Mouse (Mus musculus) neural tube, embryonic 14.5 days (tissue): Measurements from ENCODE around the gene Slc30a6. TPM values are rescaled to one million over a fixed set of nuclear protein-coding genes. Genes with fewer than 3 reads are reported as not detected.

Source experiments
- ATAC-seq: fragments of 200-750 bp; cut with Nextera tagmentation; 2 replicates; pipeline ENCODE4 v1.8.0; 2017; ENCODE audit warnings: low read depth, mild to moderate bottlenecking, moderate TSS enrichment, moderate library complexity
- H3K27ac ChIP-seq: fragments of 300-500 bp; sonication (generic); 2 replicates; pipeline ENCODE4 v1.5.1; 2014; ENCODE audit warnings: low read depth, mild to moderate bottlenecking, control low read depth, low read length, moderate library complexity, mixed read lengths
- H3K27me3 ChIP-seq: fragments of 300-500 bp; sonication (generic); 2 replicates; pipeline ENCODE4 v1.6.1; 2014; ENCODE audit warnings: low read length; ENCODE audit not compliant: control insufficient read depth, insufficient read depth
- H3K36me3 ChIP-seq: fragments of 300-500 bp; sonication (generic); 2 replicates; pipeline ENCODE4 v1.6.1; 2014; ENCODE audit warnings: low read length, mixed read lengths; ENCODE audit not compliant: control insufficient read depth, insufficient read depth
- H3K4me1 ChIP-seq: fragments of 300-500 bp; sonication (generic); 2 replicates; pipeline ENCODE4 v1.6.1; 2014; ENCODE audit warnings: low read length; ENCODE audit not compliant: control insufficient read depth, insufficient read depth
- H3K4me2 ChIP-seq: fragments of 300-500 bp; sonication (generic); 2 replicates; pipeline ENCODE4 v1.6.1; 2014; ENCODE audit warnings: mild to moderate bottlenecking, low read depth, low read length, control low read depth
- H3K4me3 ChIP-seq: fragments of 300-500 bp; sonication (generic); 2 replicates; pipeline ENCODE4 v1.5.1; 2014; ENCODE audit warnings: low read depth, low read length, control low read depth, mixed read lengths
- H3K9ac ChIP-seq: fragments of 300-500 bp; sonication (generic); replicated peaks from 2 replicates; pipeline ENCODE4 v1.6.1; 2014; ENCODE audit warnings: low read depth, mild to moderate bottlenecking, control low read depth, low read length, mixed read lengths
- H3K9me3 ChIP-seq: fragments of 300-500 bp; sonication (generic); 2 replicates; pipeline ENCODE4 v1.6.1; 2016; ENCODE audit warnings: low read length; ENCODE audit not compliant: control insufficient read depth
- WGBS: fragments of 180-500 bp; shearing (Covaris S2); extraction: QIAGEN DNeasy Blood & Tissue Kit; methylation state at CpG from one replicate; pipeline ENCODE4 v1.1.7; 2014; 5-methylcytosine and 5-hydroxymethylcytosine counted together
- polyA plus RNA-seq: library from polyadenylated mRNA; unstranded; fragments of >200 nt; fragmentation: Nextera tagmentation; extraction: Ambion mirVana; gene quantifications from 2 replicates; pipeline ENCODE4 v1.2.1, GENCODE M21; 2014

Gene Slc30a6
- polyA plus RNA-seq, 1 experiment from 2014 or later, result 34.3 TPM

DNA sequence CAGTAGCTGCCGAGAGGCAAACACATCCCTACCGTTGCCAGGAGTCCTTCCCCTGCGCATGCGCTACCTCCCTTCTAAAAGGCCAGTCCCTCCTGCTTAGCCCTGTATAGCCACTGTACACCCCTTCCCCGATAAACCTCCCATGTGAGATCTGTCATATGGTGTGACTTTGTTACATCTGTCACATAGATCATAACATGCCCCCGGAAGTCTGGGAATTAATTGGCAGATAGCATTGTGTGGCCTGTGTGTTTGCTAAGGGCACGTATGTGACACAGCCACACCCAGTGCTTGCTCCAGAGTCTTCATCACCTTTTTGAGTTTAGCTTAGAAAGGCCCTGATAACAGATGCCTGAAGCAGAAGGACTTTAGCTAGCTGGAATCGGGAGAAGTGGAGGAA is 34.7 kb downstream of the Slc30a6 start:
- no peak overlapping the region for H3K27ac ChIP-seq
- no peaks in the 10 kb centered on the region for H3K27me3 ChIP-seq
- ATAC-seq, result no peak
- 0 out of 2 replicates have a peak, but pooled peaks cover 6% of the 10 kb centered on the region for H3K36me3 ChIP-seq
- no peaks in the 10 kb centered on the region for H3K9me3 ChIP-seq
- H3K9ac ChIP-seq, result no peak overlapping the region
- no peak overlapping the region for H3K4me2 ChIP-seq
- H3K4me1 ChIP-seq, result no peaks in the 10 kb centered on the region
- 93% methylated on average over 8 of the region's 8 CpGs for WGBS
- no peak overlapping the region for H3K4me3 ChIP-seq

DNA sequence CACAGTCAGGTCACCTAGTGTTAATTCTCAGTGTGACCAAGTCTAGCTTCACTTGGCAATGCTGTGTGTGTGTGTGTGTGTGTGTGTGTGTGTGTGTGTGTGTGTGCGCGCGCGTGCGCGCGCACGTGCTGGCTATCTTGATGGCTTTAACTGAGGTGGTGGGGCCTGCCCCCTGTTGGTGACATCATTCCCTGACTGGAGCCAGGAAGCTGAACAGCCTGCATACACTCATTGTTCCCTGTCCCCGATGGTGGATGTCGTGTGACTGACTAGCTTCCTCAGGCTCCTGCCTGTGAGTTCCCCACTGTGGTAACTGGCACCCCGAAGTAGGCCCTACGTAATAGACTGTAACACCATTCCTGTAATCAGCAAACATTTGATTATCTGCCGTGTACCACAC is 36.1 kb downstream of the Slc30a6 start:
- 0 out of 2 replicates have a peak, but pooled peaks cover 6% of the 10 kb centered on the region for H3K36me3 ChIP-seq
- 79% methylated on average over 13 of the region's 13 CpGs for WGBS
- no peak overlapping the region for H3K27ac ChIP-seq
- H3K27me3 ChIP-seq, result no peaks in the 10 kb centered on the region
- H3K4me3 ChIP-seq, result no peak overlapping the region
- no peak for ATAC-seq
- no peak overlapping the region for H3K4me2 ChIP-seq
- no peak overlapping the region for H3K9ac ChIP-seq
- no peaks in the 10 kb centered on the region for H3K9me3 ChIP-seq
- H3K4me1 ChIP-seq, result no peaks in the 10 kb centered on the region

- Histone ChIP-seq H3K27me3 (no peaks in the 10 kb centered on the region), H3K4me1 (no peaks in the 10 kb centered on the region), H3K27ac (no peak overlapping the region), H3K4me2 (no peak overlapping the region), H3K4me3 (no peak overlapping the region), H3K36me3 (no peaks in the 10 kb centered on the region), H3K9ac (no peak overlapping the region), H3K9me3 (no peaks in the 10 kb centered on the region)
- WGBS, result 93% methylated on average over 5 of the region's 5 CpGs
- no peak for ATAC-seq
Observed at GRCm38 (mm10) chr17:74432631-74433030, 37.2 kb downstream of the Slc30a6 start.

GRCm38 (mm10) chr17:74437762-74438161 is 42.4 kb downstream of the Slc30a6 start:
- Histone ChIP-seq H3K27ac (no peak overlapping the region), H3K9ac (no peak overlapping the region), H3K36me3 (no peaks in the 10 kb centered on the region), H3K4me2 (no peak overlapping the region), H3K4me1 (no peaks in the 10 kb centered on the region), H3K4me3 (no peak overlapping the region), H3K27me3 (no peaks in the 10 kb centered on the region), H3K9me3 (no peaks in the 10 kb centered on the region)
- 81% methylated on average over 9 of the region's 9 CpGs for WGBS
- no peak for ATAC-seq

- Histone ChIP-seq H3K27ac (no peak overlapping the region), H3K4me3 (no peak overlapping the region), H3K4me1 (no peaks in the 10 kb centered on the region), H3K4me2 (no peak overlapping the region), H3K36me3 (no peaks in the 10 kb centered on the region), H3K9me3 (no peaks in the 10 kb centered on the region), H3K27me3 (no peaks in the 10 kb centered on the region), H3K9ac (no peak overlapping the region)
- ATAC-seq, result no peak
- 85% methylated on average over 5 of the region's 5 CpGs for WGBS
Observed at GRCm38 (mm10) chr17:74440486-74440885, 45.1 kb downstream of the Slc30a6 start.

DNA sequence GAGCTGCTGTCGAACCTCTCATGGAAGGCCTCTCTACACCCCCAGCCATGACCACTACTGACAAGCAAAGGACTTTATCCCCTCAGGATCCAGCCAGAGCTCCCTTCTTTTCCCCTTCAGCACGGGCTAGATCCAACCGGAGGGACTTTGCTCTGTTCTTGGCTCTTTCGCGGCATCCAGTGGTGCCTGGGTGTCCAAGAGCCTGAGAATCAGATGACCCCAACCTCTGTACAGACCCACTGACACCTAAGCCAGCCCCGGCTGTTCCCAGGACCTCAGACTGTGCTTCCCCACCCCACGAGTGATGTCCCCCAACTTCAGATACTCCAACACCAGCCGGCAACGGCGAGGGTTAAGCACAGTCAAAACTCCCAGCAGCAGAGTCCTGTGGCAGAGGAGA is 54.4 kb downstream of the Slc30a6 start:
- Histone ChIP-seq H3K36me3 (no peaks in the 10 kb centered on the region), H3K27me3 (no peaks in the 10 kb centered on the region), H3K9ac (no peak overlapping the region), H3K27ac (no peak overlapping the region), H3K4me3 (no peak overlapping the region), H3K4me1 (no peaks in the 10 kb centered on the region), H3K9me3 (no peaks in the 10 kb centered on the region), H3K4me2 (no peak overlapping the region)
- 94% methylated on average over 10 of the region's 10 CpGs for WGBS
- no peak for ATAC-seq

DNA sequence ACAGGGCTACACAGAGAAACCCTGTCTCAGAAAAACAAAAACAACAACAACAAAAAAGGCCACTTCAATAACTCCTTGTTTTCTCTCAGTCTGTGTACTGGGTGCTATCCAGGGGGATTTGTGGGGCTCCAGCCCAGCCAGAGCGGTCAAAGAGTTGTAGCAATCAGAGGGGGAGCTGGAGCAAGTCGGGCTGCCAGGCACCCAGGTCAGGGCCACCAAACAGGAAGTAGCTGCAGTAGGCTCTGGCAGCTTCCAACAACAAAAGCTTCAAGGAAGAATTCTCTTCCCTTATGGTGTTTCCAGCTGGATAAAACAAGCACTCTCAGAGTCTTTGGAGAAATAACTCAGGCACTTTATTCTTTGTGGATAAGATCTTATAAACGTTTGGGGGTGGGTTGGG is 58.5 kb downstream of the Slc30a6 start:
- WGBS, result 81% methylated on average over 3 of the region's 3 CpGs
- Histone ChIP-seq H3K9me3 (no peaks in the 10 kb centered on the region), H3K27me3 (no peaks in the 10 kb centered on the region), H3K4me3 (no peak overlapping the region), H3K9ac (no peak overlapping the region), H3K4me1 (no peaks in the 10 kb centered on the region), H3K36me3 (no peaks in the 10 kb centered on the region), H3K27ac (no peak overlapping the region), H3K4me2 (no peak overlapping the region)
- no peak for ATAC-seq

DNA sequence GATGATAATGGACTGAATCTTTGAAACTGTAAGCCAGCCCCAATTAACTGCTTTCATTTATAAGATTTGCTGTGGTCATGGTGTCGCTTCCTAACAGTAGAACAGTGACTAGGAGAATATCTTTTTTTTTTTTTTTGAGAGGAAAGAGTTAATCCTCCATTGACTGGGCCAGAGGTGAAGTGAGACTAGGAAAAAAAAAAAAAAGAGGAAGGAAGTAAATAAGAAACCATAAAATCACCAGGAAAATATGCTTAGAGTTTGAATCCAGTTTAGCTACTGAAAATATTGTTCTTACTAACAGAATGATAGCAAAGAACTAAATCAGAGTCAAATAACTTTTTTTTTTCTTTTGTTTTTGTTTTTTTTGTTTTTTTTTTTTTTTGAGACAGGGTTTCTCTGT is 59.3 kb downstream of the Slc30a6 start:
- H3K27ac ChIP-seq, result no peak overlapping the region
- no peak overlapping the region for H3K9ac ChIP-seq
- H3K4me2 ChIP-seq, result no peak overlapping the region
- H3K4me1 ChIP-seq, result no peaks in the 10 kb centered on the region
- no peaks in the 10 kb centered on the region for H3K9me3 ChIP-seq
- H3K4me3 ChIP-seq, result no peak overlapping the region
- no peak for ATAC-seq
- no peaks in the 10 kb centered on the region for H3K27me3 ChIP-seq
- H3K36me3 ChIP-seq, result no peaks in the 10 kb centered on the region
- 96% methylated on average over 1 of the region's 1 CpGs for WGBS

GRCm38 (mm10) chr17:74455426-74455825 is 60.0 kb downstream of the Slc30a6 start:
- H3K9me3 ChIP-seq, result no peaks in the 10 kb centered on the region
- no peaks in the 10 kb centered on the region for H3K36me3 ChIP-seq
- no peak overlapping the region for H3K4me3 ChIP-seq
- no peak overlapping the region for H3K9ac ChIP-seq
- H3K4me2 ChIP-seq, result no peak overlapping the region
- 88% methylated on average over 4 of the region's 4 CpGs for WGBS
- no peak overlapping the region for H3K27ac ChIP-seq
- no peaks in the 10 kb centered on the region for H3K27me3 ChIP-seq
- no peak for ATAC-seq
- no peaks in the 10 kb centered on the region for H3K4me1 ChIP-seq

- Histone ChIP-seq H3K9me3 (no peaks in the 10 kb centered on the region), H3K9ac (no peak overlapping the region), H3K4me3 (no peak overlapping the region), H3K36me3 (no peaks in the 10 kb centered on the region), H3K27ac (no peak overlapping the region), H3K4me2 (no peak overlapping the region), H3K4me1 (no peaks in the 10 kb centered on the region), H3K27me3 (no peaks in the 10 kb centered on the region)
- 94% methylated on average over 5 of the region's 5 CpGs for WGBS
- no peak for ATAC-seq
Observed at GRCm38 (mm10) chr17:74456825-74457224, 61.4 kb downstream of the Slc30a6 start.
